8 mouse cellular contexts compared by ENCODE assay signal in genomic region chr9:62421027-62421426, GRCm38 (mm10).
DNase-seq lines count a peak whose midpoint lies in the region; ATAC-seq and TF ChIP-seq lines count a peak whose summit lies in the region.

No protein-coding gene starts in this region.

- H3K36me3 ChIP-seq in hindbrain, embryonic 14.5 days (replicated peaks; ENCODE audit: control insufficient read depth, insufficient read depth): peaks cover 30% of the 10 kb centered on the region
- H3K36me3 ChIP-seq in small intestine, adult 2 months (ENCODE audit: control insufficient read depth, insufficient read depth, low read length): no peaks in the 10 kb centered on the region

- TF ChIP-seq POLR2A in small intestine, adult 2 months (IDR thresholded peaks at IDR 0.05; ENCODE audit: low read depth, low read length): peak; percentile 45; the same call in 1 of the 2 replicates

- no peak for ATAC-seq in hindbrain, embryonic 14.5 days (ENCODE audit: low FRiP score)
- ATAC-seq in megakaryocyte, adult 5-6 weeks (ENCODE audit: poor library complexity, severe bottlenecking): peak; percentile 93

- peak overlapping the region; percentile 90 for H3K27ac ChIP-seq in gastrocnemius, adult 2 months
- H3K27ac ChIP-seq in hindbrain, embryonic 14.5 days: no peak overlapping the region
- 0 out of 2 replicates have a peak overlapping the region, but pooled peaks have one; percentile 3 for H3K27ac ChIP-seq in small intestine, adult 2 months (ENCODE audit: insufficient read depth, low read depth, low read length)

- no peaks in the 10 kb centered on the region for H3K9me3 ChIP-seq in hindbrain, embryonic 14.5 days (ENCODE audit: control insufficient read depth, low read length)

- intact Hi-C loops in gastrocnemius, adult 2 months (cut with DNase I): no loop called here
- intact Hi-C loops in left cerebral cortex, postnatal 14 days (cut with DNase I): no loop called here

- no peak overlapping the region for H3K9ac ChIP-seq in hindbrain, embryonic 14.5 days

- TF ChIP-seq CTCF in gastrocnemius, adult 2 months (IDR thresholded peaks at IDR 0.05): no peak
- TF ChIP-seq CTCF in small intestine, adult 2 months (IDR thresholded peaks at IDR 0.05; ENCODE audit: extremely low read depth, insufficient read length, insufficient replicate concordance, low read depth, low read length): no peak

- peak overlapping the region; percentile 65 for H3K4me3 ChIP-seq in gastrocnemius, adult 2 months
- no peak overlapping the region for H3K4me3 ChIP-seq in hindbrain, embryonic 14.5 days (replicated peaks; ENCODE audit: low read length)
- H3K4me3 ChIP-seq in small intestine, adult 2 months (ENCODE audit: low read depth, low read length): peak overlapping the region; percentile 49

- DNase-seq in adrenal gland, adult 18-20 months (ENCODE audit: low spot score in 2 of 2): peak; percentile 72 to 78
- DNase-seq in cerebellum, postnatal 10 days: peak; percentile 67 to 76
- peak; percentile 83 for DNase-seq in gastrocnemius, adult 2 months
- peak; percentile 48 for DNase-seq in hindbrain, embryonic 14.5 days (ENCODE audit: low spot score)
- DNase-seq in left cerebral cortex, postnatal 14 days (ENCODE audit: low spot score in 2 of 2): peak; percentile 65 to 68
- DNase-seq in frontal cortex, postnatal 25 days (ENCODE audit: low spot score in 2 of 2): no peak

- no peak overlapping the region for H3K4me2 ChIP-seq in hindbrain, embryonic 14.5 days (replicated peaks)

- 2% methylated on average over 13 of the region's 13 CpGs for WGBS in hindbrain, embryonic 14.5 days
- WGBS in small intestine, adult 2 months: 1% methylated on average over 13 of the region's 13 CpGs

- H3K4me1 ChIP-seq in hindbrain, embryonic 14.5 days (replicated peaks; ENCODE audit: control insufficient read depth, insufficient read depth, low read length): no peaks in the 10 kb centered on the region
- 0 out of 2 replicates have a peak, but pooled peaks cover 3% of the 10 kb centered on the region for H3K4me1 ChIP-seq in small intestine, adult 2 months (ENCODE audit: control insufficient read depth, insufficient read depth, insufficient read length, low read length)

- no peaks in the 10 kb centered on the region for H3K27me3 ChIP-seq in hindbrain, embryonic 14.5 days (ENCODE audit: control insufficient read depth, insufficient read depth, low read length)
- H3K27me3 ChIP-seq in small intestine, adult 2 months (ENCODE audit: control insufficient read depth, insufficient read depth, low read length): no peaks in the 10 kb centered on the region

Comparison
In these comparisons a context has a peak if more than half of its experiments do, and no peak if none do; other contexts are left out.
1. DNase-seq: peak in adrenal gland, adult 18-20 months (2 of 2), cerebellum, postnatal 10 days (2 of 2), gastrocnemius, adult 2 months (single experiment), hindbrain, embryonic 14.5 days (single experiment) and left cerebral cortex, postnatal 14 days (2 of 2); none in frontal cortex, postnatal 25 days (0 of 2).